Mouse (Mus musculus) kidney, adult 8-10 months (tissue): ENCODE measurements around the gene Cachd1.

Experiments used
- DNase-seq, 2 experiments: peaks; one replicate each; pipeline ENCODE4 v3.0.0; 2022

Gene Cachd1

DNA sequence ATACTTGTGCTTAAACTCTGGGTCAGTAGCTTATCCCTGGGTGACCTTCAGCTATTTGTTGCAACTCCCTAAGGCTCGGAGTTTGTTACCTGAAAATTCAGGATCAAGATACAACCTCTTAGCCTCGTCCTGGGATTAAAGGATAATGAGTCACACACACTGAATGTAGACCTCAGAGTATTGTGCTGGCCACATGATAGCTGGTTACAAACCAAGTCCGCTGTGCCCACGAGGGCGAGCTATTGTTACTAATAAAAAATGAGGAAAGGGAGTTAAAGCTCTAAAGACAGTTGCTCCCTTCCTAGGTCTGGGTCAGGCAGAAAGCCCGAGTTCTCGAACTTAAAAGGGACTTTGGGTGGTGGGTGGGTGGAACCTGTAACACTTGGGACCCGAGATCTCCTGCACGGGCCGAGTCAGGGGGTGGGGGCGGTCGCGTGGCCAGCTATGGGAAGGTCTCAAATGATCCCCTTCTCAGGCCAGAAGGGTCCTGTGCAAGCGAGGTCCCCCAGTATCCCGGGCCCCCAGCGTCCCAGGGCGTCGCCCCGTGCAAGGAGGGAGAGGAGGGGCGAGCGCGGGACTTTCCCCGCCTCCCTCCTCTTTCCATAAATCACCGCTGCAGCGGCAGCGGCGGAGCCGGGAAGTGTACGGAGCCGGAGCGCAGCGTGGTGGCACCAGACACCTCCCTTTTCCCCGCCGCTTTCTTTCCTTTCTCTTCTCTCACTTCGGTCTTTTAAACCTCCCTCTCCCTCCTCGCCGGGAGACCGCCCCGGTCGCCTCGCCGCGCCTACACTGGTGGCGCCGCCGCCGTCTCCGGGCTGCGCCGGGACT is at the start of gene Cachd1:
Gene Cachd1, plus strand, starts transcription at position 633 of the 828 bp plus-strand sequence.
- DNase-seq, result peak; percentile 81 to 85

DNA sequence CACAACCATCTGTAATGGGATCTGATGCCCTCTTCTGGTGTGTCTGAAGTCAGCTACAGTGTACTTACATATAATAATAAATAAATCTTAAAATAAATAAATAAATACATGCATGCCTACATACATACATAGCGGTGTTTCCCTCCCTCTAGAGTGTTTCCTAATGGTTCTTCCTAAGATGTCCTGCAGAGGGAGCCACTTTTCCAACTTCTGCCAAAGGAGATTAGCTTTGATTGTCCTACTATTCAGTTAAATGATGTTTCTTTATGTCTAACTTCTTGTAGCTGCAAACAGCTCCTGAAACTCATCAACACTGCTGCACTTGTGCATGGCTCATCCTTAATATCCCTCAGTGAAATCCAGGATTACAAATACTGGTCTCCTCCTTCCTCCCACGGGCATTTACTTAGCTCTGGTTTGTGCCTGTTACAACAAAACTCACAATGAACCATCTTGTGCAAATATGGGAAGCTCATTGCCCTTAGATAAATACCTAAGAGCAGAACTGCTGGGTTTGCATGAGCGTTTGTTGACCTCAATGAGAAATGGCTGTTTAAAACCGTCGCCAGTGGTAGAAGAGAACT is 47.5 kb upstream of the Cachd1 start:
- peak; percentile 30 to 37 for DNase-seq

DNA sequence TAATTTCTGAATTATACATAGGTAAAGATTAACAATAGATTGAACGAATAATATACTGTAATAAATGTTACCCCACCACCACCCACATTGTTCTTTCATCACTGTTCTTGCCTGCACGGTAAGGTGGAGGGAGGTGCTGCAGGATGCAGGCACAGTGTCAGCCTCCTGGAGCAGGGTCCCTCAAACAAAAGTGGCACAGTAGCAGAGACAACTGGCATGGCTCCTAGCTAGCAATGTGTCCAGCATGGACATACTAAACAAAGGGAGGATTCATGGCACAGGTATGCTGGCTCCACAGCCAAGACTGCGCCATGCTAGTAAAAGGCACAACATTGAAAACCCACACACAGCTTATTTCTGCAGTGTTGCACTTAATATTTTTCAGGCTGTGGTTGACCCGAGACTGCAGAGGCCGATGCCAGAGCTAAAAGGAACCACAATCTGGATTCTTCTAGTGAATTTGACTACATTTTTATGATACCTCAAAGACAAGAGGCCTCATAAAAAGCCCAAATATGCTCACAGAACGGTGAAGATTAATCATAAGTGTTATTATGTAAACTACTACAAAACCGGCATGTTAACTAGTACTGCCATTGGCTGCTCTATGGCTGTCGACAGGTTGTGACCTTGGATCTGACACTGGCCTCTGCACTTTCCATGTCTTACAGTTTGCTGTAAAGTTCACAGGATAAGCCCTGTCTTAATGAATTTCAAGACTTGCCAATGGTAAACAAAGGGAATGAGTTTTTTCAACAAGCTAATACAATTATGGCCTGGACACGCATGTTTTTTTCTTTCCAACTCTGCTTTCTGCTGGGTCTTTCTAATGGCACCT is 41.2 kb upstream of the Cachd1 start:
- DNase-seq, result no peak

DNA sequence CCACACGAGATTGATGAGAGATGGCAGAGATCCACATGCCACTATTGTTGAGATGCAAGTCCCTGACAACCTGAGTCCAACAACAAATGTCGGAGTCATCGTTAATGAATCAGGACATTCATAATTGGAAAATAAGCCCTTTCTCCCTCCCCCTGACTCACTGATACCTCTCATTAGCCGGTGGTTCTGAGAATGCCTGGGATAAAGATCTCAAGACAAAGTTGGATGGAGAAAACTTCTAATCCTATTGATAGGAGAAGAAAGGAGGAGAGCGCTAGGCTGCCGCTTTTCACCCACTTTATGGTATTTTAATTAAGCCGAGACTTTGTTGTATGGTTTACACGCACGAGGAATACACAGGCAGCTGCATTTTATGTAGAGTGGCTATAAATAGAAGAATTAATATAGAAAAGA is 40.5 kb upstream of the Cachd1 start:
- DNase-seq, result no peak

DNA sequence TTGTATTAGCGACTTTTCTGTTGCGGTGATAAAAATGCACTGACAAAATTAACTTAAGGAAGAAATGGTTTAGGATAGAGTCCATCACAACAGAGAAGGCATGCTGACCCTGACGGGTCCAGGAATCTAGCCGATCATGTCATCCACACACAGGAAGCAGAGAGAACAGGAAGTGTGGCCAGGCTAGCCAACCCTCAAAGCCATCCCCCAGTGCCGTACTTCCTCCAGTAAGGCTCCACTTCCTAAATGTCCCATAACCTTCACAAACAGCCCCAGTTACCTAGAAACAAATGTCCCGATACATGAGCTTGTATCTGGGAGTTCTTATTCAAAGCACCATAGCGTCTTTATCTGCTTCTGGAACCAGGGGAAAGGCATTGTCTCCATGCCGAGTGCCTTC is 32.9 kb upstream of the Cachd1 start:
- DNase-seq, result no peak

DNA sequence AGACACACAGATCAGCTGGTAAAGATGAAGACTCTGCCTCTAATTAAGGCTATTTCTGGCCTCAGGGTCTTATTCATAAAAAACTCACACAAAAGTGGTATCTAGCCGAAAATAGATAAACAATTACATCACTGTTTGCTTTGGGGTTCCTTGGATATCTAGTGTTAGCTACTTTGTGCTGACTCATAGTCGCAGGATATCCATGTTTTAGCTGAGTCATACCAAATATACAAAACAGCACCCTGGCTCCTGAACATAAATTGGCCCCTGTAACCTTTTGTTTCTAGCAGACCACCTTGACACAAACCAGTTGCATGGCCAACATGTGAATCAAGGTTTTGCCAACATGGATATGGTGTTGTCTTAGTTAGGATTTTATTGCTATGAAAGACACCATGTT is 24.2 kb upstream of the Cachd1 start:
- DNase-seq, result no peak

DNA sequence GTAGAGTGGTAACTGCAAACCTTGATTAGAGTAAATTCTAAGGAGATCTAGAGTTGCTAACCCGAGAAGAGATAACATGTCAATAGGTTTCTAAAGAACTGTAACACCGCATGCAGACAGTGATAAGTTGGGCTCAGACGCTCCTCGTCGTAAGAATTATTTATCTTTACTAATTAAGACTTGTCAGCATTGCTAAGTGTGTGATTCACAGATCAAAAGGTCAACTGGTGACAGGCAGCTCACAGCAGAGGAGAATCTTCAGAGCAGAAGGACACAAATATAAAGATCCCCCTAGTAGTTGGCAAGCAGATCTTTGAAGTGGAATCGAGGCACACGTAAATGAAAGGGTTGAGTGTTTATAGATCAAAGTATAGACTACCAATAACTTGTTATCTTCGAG is 20.8 kb upstream of the Cachd1 start:
- DNase-seq, result no peak

DNA sequence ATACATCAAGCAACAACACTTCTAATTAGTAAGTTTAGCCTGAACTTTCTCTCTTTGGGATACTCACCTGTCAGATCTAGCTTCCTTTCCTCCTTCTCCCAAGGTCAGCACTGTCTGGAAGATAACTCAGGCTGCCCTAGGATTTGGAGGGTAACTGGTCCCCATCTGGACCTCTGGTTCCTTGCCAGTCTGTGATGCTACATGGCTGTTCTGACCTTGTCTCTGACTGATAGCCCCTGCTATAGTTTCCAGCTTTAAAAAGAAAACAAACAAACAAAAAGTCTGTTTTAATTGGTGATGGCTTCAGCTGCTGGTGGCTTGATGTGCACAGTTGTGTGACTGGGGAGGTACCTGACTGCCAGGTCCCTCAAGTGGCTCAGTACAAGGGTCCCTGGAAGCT is 20.0 kb upstream of the Cachd1 start:
- no peak for DNase-seq

DNA sequence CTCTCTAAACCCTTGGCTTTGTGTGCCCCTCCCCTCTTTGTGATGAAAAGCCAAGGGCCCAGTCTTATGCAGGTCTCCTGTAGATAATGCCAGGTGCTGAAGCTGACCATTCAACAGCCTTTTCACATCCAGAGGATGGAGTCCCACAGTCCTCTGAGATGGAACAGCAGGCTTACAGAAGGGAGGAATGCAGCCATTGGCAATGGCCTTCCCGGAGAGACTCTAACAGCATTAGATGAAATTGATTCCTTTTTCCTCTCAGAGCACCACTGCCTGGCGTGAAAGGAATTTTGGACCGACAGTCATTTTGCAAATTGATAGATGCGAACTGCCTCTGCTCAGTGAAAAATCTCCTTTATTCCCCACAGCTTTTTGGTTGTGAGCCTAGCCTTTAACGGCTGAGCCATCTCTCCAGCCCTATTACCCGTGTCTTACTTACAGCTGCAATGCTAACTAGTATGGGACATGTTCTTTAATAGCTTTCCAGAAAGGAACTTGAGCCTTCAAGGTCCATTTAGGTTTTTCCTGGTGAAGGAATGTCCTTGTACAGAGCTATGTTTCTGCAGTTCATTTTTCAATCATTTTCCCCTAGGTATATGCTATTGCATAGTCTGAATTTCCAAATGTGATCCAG is 18.1 kb upstream of the Cachd1 start:
- DNase-seq, result no peak

DNA sequence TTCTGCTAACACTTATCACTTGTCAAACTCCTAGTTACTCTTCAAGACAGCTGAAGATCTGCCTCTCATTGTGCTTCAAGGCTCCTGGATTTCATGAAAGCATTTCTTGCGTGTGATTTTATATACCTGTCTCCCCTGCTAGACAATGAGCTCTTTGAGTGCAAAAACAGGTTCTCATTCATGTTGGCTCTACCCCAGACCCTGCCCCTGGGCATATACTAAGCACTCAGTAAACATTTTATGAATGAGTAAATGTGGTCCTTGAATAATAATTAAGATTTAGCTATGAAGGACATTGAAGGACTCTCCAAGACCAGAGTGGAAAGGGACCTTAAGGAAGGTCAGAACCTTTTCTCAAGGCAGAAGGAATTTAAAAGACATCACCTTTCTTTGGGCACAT is 16.9 kb upstream of the Cachd1 start:
- no peak for DNase-seq

DNA sequence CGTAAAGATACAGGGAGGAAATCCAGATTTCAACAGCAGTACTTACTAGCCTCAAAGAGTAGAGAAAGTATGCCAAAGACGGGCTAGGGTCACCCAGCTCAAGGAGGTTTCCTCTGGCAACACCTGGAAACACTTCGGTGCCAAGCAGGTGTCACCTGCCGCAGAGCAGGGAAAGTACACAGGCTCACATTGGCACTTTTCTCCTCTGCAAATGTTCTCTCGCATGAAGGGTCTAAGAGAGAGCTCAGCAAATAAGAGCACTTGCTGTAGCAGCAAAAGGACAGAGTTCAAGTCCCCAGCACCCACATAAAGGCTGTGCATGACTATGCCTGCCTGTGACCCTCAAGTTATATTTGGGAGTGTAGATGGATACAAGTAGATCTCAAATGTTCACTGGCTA is 16.1 kb upstream of the Cachd1 start:
- no peak for DNase-seq

DNA sequence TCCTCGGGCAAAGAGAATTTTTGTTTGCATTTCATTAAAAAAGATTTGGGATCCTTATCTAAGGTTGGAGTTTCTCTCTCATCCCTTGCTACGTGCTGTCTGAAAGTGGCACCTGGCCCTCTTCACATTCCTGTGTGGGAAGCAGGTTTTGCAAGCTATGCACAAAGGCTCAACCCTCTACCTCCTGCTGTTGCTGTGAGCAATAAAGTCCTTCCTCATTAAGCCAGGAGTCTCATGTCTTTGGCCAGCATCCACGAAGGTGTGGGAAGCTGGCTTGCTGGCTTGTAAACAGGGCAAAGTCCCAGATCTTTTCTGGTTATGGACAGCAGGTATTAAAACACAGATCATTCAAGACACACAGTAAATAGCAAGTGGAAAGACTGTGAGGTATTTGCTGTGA is 7.9 kb upstream of the Cachd1 start:
- peak; percentile 87 to 92 for DNase-seq

DNA sequence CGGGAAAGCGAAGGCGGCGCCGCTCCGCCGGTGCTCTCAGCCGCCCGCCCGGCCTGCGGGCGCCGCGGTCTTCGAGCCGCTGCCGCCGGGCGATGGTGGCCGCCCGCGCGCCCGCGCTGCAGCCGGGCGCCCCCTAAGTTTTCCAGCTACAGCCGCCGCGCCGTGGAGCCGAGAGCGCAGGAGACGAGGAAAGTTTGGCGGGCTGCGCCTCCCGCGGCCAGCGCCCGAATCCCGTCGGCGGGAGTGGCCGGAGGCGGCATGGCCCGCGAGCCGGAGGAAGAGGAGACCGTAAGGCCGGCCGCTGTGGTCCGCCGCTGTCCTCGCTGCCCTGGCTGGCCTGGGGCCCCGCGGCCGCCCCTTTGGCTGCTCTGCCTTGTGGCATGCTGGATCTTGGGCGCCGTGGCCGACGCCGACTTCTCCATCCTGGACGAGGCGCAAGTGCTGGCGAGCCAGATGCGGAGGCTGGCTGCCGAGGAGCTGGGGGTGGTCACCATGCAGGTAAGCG is 448 bp downstream of the Cachd1 start:
- peak in 1 of 2 experiments; percentile 47 for DNase-seq

DNA sequence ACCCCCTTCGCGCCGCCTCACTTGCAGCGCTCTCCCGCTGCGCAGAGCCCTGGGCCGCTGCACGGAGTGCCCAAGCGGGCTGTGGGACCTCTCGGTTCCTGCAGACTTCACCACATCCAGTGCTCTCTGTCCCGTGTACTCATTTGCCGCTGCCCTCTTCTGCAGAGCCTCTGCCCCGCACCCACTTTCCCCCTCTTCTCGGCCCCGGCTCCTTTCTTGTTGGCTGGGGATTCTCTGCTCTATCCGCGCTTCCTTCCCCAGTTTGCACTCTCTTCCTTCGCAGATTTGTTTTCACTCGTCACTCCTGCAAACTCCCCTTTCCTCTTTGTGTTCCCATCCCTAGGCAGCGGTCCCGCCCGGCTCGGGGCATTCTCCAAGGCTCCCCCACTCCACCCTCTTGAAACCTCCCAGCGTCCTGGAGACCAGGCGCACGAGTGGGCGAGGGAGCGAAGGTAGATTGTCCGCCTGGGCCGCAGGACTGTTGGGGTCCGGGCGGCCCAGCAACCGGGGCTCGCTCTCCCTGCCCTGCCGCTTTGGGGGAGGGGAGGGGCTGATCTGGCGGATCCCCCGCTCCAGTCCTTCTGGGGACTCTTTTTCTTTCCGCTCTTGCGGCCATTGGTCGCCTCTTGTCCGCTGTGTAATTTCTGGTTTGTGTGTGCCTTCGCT is 1.0 kb downstream of the Cachd1 start:
- peak in 1 of 2 experiments; percentile 42 for DNase-seq

DNA sequence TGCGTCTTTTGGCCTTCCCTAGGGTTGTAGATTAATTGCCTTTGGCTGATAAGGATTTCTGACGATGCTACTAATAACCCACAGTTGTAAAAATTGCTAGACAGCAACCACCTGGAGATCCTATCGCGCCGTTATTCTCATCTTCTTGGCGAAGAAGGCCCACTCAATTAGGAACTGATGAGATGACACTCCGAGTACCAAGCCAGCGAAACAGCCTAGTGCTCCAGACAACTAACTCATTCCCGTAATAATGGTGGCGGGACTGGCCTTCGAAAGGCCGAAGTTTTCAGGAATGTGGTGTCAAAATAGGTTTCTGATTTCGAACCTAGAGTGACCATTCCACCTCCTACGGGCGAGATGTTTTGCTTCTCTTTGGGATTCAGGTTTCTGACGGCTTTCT is 1.6 kb downstream of the Cachd1 start:
- DNase-seq, result no peak

DNA sequence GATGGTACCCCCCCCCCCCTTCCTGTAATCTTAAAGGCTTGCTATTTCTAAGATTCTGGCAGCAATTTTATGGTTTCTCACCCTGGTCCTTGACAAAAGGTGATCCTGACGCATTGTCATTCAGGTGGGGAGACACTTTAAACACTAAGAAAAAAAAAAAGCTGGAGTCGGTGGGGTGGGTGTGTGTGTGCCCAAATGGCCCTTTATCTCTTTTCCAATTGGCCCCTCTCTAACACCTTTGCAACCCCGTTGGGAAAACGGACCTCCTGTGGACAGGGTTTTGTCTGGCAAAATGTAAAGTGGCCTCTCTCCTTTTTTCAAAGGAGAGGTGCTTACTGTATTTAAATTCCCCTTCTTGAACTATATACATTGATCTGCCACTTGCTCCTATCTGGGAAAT is 2.5 kb downstream of the Cachd1 start:
- no peak for DNase-seq

DNA sequence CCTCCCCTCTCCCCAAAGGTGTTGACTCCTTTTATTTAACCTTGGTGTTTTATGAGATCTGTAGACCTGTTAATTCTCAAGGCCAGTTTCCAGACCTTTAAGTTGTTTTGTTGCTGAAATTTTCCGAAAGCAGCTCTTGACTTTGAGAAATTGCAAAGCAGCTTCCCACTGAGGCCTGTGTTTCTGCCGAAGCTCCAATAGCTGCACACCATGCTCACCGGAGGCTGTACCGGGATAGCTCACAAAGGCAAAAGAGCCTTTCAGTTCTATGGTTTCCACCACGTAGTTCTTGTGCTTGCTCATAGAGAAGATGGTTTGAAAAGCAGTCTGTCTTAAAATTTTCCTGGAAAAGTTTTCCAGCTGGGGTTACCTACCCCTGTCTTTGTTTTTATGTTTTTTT is 3.2 kb downstream of the Cachd1 start:
- DNase-seq, result no peak

DNA sequence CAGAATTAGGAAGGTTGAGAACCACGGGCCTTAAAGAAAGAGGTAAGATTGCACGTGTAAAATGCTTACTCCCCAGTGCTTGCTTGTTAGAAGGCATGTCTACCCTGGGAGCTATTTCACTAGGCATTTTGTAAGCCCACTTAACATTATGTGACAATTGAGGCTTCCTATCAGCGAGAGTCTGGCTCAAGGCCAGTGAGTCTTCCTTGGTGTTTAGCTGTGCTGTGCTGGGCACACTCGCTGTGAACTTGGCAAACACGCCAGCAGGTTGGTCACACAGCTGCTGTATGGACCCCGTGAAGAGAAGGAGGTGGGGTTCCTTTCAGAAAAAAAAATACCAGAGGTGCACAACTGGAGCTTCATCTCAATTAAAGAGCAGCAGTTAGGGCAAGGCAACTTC is 4.4 kb downstream of the Cachd1 start:
- DNase-seq, result no peak

DNA sequence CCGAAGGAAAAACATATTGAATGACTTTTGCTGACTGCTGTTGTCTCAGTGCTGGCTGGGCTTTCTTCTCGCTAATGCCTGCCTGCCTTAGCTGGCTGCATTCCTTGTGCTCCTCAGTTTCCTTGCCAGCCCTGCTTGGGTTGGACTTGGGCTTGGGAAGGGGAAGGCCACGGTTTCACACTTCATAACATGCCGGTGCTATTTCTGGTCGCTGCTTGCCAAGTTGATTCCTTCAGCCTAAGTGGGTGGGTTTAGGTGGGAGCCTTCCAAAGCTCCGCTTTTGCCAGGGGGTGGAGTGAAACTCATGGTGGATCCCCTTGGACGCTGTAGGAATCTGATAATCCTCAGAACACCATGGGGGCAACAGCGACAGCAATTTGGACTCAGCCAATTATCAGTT is 5.9 kb downstream of the Cachd1 start:
- peak in 1 of 2 experiments; percentile 45 for DNase-seq

DNA sequence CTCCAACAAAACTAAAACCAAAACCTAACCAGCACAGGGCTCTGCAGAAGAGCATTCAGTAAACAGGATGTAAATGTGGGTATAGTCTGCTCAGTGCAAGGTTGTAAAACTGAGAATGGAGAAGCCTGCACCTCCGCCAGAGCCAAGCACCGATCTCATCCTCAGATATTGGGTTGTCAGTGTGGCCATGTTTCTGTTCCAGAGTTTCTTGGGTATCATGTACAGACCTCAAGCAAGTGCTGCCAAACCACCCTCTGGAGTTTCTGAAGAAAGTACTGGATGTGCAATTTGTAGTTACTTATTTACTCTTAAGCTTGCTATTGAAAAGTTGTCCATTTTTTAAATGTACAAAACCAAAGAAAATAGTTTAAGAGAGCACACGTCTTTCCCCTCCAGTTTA is 6.4 kb downstream of the Cachd1 start:
- DNase-seq, result peak in 1 of 2 experiments; percentile 40

DNA sequence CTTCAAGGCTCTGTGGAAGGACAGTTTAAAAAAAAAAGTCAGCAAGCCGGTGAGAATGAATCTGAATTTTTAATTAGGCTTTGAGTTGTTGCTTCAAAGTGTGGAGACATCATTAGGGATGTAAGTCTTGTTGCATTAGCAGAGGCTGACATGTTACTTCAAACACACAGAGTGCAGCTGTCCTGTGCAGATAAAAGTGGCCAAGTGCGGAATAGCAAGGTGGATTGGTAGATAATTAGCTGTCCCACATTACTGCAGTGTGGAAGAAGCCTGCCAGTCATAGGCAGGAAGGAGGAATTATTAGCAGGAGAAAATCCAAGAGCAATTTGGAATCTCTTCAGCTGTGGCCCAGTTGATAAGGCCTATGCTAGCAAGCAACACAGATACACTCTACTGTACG is 10.7 kb downstream of the Cachd1 start:
- no peak for DNase-seq

DNA sequence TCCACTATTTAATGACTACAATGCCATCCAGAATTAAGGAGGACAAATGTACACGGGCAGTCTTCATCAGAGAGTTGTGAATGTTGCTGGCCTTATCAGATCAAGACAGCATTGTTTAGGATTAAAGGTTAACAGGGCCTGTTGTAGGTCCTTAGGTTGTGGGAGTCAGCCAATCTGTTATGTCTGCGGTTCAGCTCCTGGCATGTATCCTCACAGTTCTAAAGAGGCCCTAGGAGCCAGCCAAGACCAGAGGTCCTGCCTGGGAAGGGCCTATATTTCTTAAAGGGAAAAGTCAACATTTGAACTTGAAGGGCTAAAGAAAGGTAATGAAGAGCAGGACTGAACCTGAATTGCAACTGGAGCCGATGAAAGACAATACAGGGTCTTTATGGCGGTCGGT is 13.7 kb downstream of the Cachd1 start:
- DNase-seq, result no peak
